Mouse (Mus musculus): ENCODE results near the gene Gpsm2.

Gpsm2 gene

GRCm38 (mm10) chr3:108722036-108722872, at the start of gene Gpsm2:
Gene Gpsm2 (minus strand): TSS chr3:108722309.
- peak; percentile 99 for DNase-seq

GRCm38 (mm10) chr3:108770725-108771368, 48.7 kb upstream of the Gpsm2 start:
- peak; percentile 89 for DNase-seq

GRCm38 (mm10) chr3:108769547-108769946, 47.4 kb upstream of the Gpsm2 start:
- no peak for DNase-seq

GRCm38 (mm10) chr3:108767416-108767815, 45.3 kb upstream of the Gpsm2 start:
- DNase-seq = no peak

GRCm38 (mm10) chr3:108766943-108767342, 44.8 kb upstream of the Gpsm2 start:
- DNase-seq = no peak

GRCm38 (mm10) chr3:108765476-108765875, 43.4 kb upstream of the Gpsm2 start:
- DNase-seq = no peak

GRCm38 (mm10) chr3:108764976-108765375, 42.9 kb upstream of the Gpsm2 start:
- DNase-seq = no peak

GRCm38 (mm10) chr3:108763691-108764090, 41.6 kb upstream of the Gpsm2 start:
- no peak for DNase-seq

GRCm38 (mm10) chr3:108762597-108763111, 40.5 kb upstream of the Gpsm2 start:
- no peak for DNase-seq

- no peak for DNase-seq
Observed at GRCm38 (mm10) chr3:108759566-108760420, 37.7 kb upstream of the Gpsm2 start.

GRCm38 (mm10) chr3:108757570-108757969, 35.5 kb upstream of the Gpsm2 start:
- no peak for DNase-seq

GRCm38 (mm10) chr3:108756131-108756530, 34.0 kb upstream of the Gpsm2 start:
- DNase-seq = no peak

GRCm38 (mm10) chr3:108755542-108755941, 33.4 kb upstream of the Gpsm2 start:
- no peak for DNase-seq

- no peak for DNase-seq
Observed at GRCm38 (mm10) chr3:108754541-108754940, 32.4 kb upstream of the Gpsm2 start.

GRCm38 (mm10) chr3:108751691-108752090, 29.6 kb upstream of the Gpsm2 start:
- DNase-seq = no peak

GRCm38 (mm10) chr3:108751061-108751460, 29.0 kb upstream of the Gpsm2 start:
- DNase-seq = peak; percentile 34

GRCm38 (mm10) chr3:108744060-108744459, 22.0 kb upstream of the Gpsm2 start:
- no peak for DNase-seq

- DNase-seq = no peak
Observed at GRCm38 (mm10) chr3:108739045-108739708, 17.1 kb upstream of the Gpsm2 start, which contains the start of gene Aknad1. Gene Aknad1 (plus strand): TSS chr3:108739658.

- DNase-seq = no peak
Observed at GRCm38 (mm10) chr3:108737761-108738160, 15.7 kb upstream of the Gpsm2 start.

- DNase-seq = no peak
Observed at GRCm38 (mm10) chr3:108730316-108730715, 8.2 kb upstream of the Gpsm2 start.

GRCm38 (mm10) chr3:108727776-108728175, 5.7 kb upstream of the Gpsm2 start:
- DNase-seq = no peak

GRCm38 (mm10) chr3:108727344-108727743, 5.2 kb upstream of the Gpsm2 start:
- DNase-seq = no peak
